Mouse (Mus musculus) heart, adult 2 months (tissue): ENCODE results near the gene Arsj.

Source experiments
- CTCF ChIP-seq: fragments of 200-600 bp; IDR thresholded peaks from 2 replicates; pipeline ENCODE4 v1.8.1; 2022; ENCODE audit warnings: antibody characterized with exemption, mild to moderate bottlenecking, moderate library complexity
- EP300 ChIP-seq: fragments of 200-500 bp; IDR thresholded peaks from 2 replicates; pipeline ENCODE4 v1.6.1; 2011; ENCODE audit warnings: low read depth, low read length, control low read depth; ENCODE audit not compliant: insufficient read depth
- POLR2A ChIP-seq: fragments of 200-500 bp; IDR thresholded peaks from 2 replicates; pipeline ENCODE4 v1.6.1; 2011; ENCODE audit warnings: mild to moderate bottlenecking, low read depth, low read length, control low read depth; ENCODE audit not compliant: insufficient read depth

DNA sequence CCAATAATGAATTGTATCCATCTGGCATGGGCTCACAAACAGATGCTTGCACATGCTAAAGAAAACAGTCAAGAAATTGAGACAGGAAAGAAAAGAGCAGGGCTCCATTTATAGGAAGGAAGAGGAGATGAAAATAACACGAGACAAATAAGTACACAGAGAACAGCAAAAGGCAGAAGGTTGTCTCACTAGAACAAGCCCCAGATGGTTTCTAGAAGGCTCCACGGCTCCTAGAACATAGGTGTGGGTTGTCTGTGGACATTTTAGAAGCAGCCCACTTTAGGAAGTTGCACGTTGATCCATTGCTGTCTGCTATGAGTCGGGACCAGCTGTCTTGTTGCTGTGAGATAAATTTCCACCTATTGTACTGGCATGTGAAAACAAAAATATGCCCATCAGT is 37.2 kb downstream of the Arsj start:
- TF ChIP-seq EP300 = no peak
- no peak for TF ChIP-seq CTCF
- no peak for TF ChIP-seq POLR2A
